Mouse (Mus musculus): ENCODE measurements around the gene Thrap3.

Gene Thrap3

DNA sequence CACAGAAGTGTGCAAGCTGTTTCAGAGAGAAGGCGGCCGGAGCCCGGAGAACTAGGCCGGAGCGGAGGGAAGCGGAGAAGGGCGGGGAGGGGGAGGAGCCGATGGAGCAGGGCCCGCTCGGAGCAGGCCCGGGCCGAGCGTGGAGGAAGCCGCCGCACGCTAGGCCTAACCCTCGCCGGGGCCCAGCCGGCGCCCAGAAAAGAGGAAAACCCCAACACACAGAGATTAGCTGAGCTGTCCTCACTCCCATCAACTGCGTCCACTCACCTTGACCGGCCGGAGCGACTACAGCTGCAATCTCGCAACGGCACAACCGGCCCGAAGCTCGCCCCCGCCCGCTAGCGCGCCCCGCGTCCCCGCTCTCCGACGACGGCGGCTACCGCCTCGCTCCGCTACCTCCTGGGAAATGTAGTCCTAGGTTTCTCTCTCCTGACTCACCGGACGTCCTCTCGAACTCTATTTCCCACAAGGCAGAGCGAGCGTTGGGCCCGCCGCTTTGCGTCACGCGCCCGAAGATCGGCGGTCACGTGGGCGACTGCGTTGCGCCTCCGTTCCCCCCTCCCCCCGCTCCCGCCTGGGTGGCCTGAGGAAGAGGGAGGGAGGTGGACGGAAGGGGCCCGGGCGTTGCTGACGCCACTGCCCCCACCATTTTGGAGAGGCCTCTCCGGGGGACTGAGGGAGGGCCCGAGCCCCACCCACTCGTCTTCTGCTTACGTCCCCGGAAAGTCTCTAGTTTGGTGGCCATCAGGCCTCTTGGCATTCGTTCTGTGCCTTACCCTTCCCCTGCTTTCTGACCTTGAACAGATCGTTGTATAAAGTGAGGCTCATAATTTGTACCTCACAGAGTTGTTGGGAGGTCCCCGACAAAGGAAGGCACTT is at the start of gene Thrap3:
TSS of gene Thrap3 (minus strand) at position 458 of the 879 bp plus-strand sequence.
- DNase-seq (ENCODE audit: low read depth, low spot score), result peak; percentile 99

DNA sequence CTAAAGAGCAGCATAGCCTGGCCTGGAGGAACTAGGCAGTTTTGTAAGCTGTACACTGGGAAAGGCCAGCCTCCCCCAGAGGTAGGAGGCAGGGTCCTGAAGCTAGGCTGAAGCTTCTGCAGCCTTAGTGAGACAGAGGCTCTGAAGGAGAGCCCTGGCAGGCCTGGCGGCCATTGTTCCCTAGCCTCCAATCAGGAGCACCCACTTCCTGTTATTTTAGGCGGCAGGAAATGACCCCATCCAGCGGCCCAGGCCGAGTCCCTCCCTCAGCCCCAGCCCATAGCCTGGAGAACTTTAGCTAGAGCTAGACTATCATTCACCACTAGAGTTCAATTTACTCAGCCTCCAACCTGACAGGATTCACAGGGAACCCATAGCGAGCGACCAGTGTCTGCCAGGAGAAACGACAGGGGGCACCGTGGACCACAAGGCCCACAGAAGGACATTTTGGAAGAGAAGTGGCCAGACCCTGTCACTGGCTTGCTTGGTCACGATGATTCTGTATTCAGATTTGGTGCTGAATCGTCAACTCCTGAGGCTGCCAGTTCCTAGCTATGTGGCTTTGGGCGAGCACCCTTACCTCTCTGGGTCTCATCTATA is 49.2 kb upstream of the Thrap3 start:
- peak; percentile 53 for DNase-seq (ENCODE audit: low read depth, low spot score)

DNA sequence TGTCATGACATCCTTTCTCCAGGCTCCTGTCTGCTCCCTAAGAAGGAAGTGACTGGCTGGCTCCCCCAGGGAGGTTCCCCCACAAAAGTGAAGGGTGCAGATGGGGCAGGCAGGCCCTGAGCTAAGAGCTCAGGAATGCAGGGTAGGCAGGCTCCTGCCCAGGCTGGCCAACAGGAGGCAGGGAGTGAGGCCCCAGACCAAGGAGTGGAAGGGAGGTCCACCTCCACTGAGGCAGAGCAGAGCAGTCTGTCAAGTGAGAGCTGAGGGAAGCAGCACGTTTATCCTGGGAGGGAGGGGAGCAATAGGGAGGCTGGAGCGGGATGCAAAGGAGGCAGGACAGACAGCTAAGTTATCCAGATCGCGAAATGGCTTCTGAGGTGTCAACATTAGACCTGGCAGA is 48.1 kb upstream of the Thrap3 start:
- DNase-seq (ENCODE audit: low read depth, low spot score), result no peak

GRCm38 (mm10) chr4:126248261-126248868 is 45.8 kb upstream of the Thrap3 start:
- DNase-seq (ENCODE audit: low read depth, low spot score), result peak; percentile 99

DNA sequence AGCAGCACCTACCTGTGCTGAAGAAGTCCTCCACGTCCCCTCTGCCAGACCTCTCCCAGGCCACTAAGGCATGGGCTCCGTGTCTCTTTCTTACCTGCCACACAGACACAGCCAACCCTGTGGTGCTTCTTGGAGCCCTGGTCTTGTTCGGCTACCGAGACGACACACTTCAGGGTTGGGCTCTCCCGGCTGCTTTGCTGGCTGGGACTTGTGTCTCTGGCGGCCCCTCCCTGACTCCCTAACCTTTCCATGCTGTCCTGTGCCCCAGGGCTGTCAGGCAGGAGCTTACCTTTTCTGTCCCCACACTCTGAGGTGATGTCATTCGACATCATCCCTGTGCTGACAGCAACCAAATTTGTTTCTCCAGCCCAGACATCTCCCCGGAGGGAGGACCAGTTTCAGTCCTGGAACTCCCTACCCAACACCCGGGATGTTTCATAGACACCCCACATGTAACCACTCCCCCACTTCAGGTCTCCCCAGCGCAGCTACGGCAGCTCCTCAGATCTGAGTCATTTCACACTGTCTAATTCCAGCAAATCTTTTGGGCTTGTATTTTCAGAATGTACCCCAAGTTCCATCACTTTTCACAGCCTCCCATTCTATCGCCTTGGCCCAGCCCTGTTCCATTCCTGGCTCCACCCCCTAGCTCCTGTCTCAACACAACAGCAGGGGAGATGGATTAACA is 43.8 kb upstream of the Thrap3 start:
- DNase-seq (ENCODE audit: low read depth, low spot score), result peak; percentile 34

- no peak for DNase-seq (ENCODE audit: low read depth, low spot score)
These were observed 40.0 kb upstream of the Thrap3 start for GRCm38 (mm10) chr4:126242510-126242909.

DNA sequence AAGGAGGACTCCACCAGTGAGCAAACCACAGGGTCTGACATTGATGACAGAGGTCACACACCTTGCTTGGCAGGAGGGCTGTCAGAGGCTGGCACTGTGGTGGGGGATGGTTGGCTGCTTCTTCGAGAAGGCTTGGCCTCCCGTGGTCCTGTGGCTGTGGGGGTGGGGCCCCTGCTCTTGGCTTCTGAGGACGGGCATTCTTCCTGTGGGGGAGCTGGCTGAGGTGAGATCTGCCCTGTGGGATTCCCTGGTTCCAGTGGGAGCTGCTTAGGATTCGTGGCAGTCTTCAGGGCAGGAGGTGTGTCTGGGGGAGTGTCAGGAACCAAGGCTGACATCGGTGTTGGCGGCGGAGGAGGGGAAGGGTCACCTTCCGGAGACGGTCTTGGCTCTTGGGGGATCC is 39.4 kb upstream of the Thrap3 start:
- DNase-seq (ENCODE audit: low read depth, low spot score), result peak; percentile 88

DNA sequence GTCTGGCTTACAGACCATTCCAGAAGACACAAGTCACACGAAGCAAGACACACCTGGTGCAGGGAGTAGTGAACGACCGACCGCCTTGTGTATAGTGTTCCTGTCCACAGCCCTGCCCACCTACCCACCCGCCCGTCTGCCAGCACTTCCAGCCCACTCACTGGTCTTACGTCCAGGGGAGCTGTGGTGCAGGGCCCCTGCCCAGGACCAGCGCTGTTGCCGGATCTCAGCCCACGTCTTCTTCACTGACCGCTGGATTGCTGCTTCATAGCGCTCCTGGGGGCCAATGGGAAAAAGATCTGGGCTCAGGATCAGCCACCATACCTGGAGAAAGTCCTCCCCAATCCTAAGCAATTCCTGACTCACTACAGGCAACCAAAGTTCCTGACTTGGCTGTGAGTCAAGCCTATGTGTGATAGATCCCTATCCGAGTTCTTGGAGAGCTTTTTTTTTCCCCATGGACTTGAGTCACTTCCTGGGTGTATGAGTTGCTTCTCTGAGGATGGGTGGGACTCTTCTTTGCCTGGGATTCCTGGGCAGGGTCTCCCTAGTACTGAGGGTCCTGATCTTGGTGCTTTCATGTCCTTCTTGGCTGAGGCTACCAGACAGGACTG is 37.4 kb upstream of the Thrap3 start:
- no peak for DNase-seq (ENCODE audit: low read depth, low spot score)

DNA sequence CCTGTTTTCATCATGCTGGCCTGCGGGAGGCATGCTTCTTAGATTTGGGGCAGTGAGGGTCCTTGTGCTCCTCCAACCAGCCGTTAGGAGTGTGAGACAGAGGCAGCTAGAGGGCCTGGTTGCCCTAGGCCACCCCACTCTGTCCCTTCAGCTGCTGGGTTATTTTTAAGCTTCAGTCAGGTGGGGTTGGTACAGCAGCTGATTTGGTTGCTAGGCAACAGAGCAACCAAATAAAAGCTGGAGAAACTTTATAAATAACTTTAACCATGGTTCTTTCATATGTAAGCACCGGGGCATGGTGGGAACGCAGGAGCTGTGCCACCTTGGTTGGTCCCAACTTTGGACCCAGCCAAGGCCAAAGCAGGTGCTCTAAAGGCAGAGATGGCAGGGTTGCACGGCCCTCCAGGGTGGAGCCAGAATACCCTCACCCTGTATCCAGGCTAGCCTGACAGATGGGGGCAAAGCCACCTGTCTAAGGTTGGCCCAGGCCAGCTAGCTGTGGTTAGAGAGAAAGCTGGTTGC is 35.2 kb upstream of the Thrap3 start:
- DNase-seq (ENCODE audit: low read depth, low spot score), result no peak

GRCm38 (mm10) chr4:126236467-126237280 is 34.1 kb upstream of the Thrap3 start:
- peak; percentile 79 for DNase-seq (ENCODE audit: low read depth, low spot score)

DNA sequence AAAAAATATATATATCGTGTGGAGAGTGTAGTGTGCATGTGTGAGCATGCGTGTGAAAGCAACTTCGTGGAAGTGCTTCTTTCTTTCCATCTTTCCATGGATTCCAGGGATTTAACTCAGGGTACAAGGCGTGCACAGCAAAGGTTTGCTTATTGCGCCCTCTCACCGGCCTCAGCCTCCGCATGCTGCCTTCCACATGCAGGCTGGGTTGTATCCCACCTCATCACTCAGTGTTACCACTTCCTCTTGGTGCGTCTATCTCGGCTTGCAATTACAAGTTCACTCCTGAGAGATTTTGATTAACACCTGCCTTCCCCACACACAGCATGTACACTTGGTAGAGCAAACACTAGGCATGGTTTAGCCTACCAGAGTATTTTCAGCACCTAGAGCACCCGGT is 32.6 kb upstream of the Thrap3 start:
- no peak for DNase-seq (ENCODE audit: low read depth, low spot score)

- no peak for DNase-seq (ENCODE audit: low read depth, low spot score)
These were observed 32.1 kb upstream of the Thrap3 start for GRCm38 (mm10) chr4:126234496-126235175.

GRCm38 (mm10) chr4:126233676-126234308 is 31.2 kb upstream of the Thrap3 start:
- peak; percentile 71 for DNase-seq (ENCODE audit: low read depth, low spot score)

GRCm38 (mm10) chr4:126229900-126230299 is 27.3 kb upstream of the Thrap3 start:
- no peak for DNase-seq (ENCODE audit: low read depth, low spot score)

DNA sequence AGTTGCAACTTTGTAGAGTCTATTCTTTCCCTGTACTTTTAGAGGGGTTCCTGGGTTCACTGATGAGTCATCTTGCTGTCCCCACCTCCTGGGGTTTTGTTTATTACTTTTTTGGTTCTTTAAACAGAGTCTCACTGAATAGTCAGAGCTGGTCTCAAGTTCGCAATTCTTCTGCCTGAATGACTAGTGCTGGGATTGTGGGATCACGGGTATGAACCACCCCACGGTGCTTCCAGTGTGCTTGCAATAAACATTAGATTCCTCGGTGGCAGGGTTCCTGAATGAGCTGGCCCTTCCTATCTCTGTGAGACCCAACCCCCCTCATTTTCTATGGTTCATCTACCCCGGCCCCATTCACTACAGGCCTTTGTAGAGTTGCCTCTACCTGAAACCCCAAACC is 25.6 kb upstream of the Thrap3 start:
- DNase-seq (ENCODE audit: low read depth, low spot score), result no peak

GRCm38 (mm10) chr4:126227077-126227761 is 24.7 kb upstream of the Thrap3 start:
- DNase-seq (ENCODE audit: low read depth, low spot score), result peak; percentile 91

- DNase-seq (ENCODE audit: low read depth, low spot score), result no peak
These were observed 24.1 kb upstream of the Thrap3 start for GRCm38 (mm10) chr4:126226640-126227039.

DNA sequence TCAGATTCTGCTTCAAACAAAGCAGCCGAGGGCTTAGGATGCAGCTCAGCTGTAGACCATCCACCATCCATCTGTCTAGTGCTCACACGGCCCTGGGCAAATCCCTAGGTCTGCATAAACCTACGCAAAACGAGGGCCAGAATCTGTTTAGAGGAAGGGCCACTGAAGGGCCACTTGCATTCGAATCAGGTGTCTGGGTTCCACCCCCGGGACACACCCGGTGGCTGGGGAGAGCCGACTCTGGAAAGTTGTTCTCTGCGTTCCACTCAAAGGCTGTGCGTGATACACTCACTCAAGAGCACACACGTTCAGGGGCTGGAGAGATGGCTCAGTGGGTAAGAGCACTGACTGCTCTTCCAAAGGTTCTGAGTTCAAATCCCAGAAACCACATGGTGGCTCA is 20.1 kb upstream of the Thrap3 start:
- DNase-seq (ENCODE audit: low read depth, low spot score), result peak; percentile 79

DNA sequence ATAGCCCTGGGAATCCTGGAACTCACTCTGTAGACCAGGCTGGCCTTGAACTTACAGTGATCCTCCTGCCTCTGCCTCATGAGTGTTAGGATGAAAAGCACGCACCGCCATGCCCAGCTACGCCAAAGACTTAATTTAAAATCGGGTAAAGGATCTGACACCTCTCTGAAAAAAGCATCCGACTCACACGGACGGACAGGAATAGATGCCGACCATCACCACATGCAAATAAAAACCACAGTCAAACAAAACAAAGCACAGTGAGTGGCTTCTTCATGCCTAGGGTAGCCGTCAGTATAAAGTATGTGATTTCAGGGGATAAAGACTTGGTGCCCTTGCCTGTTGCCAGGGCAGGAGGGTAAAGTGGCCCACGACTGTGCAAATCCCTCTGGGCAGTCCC is 17.5 kb upstream of the Thrap3 start:
- DNase-seq (ENCODE audit: low read depth, low spot score), result no peak
